Mouse (Mus musculus) MEL-GATA-1-ER (cell line): ENCODE measurements around the gene Klhl28.
A peak's percentile ranks its signal among the peaks of the same experiment; 100 is the strongest.

Experiments used
- DNase-seq: peaks from one replicate; pipeline ENCODE4 v3.0.0-alpha.2; 2012; ENCODE audit warnings: low read depth; ENCODE audit errors: extremely low read depth

Klhl28 gene

GRCm38 (mm10) chr12:64965124-64966026 lies at the start of gene Klhl28, which contains the start of gene Togaram1:
Gene Klhl28, minus strand, starts transcription at chr12:64965534.
Gene Togaram1, plus strand, starts transcription at chr12:64965804.
- peak; percentile 99 for DNase-seq

- DNase-seq: no peak
Observed at GRCm38 (mm10) chr12:65007725-65008124, 42.4 kb upstream of the Klhl28 start.

- no peak for DNase-seq
Observed at GRCm38 (mm10) chr12:64977518-64977917, 12.2 kb upstream of the Klhl28 start.

- DNase-seq: no peak
Observed at GRCm38 (mm10) chr12:64976191-64976590, 10.9 kb upstream of the Klhl28 start.

GRCm38 (mm10) chr12:64975558-64975957 lies 10.2 kb upstream of the Klhl28 start:
- peak; percentile 31 for DNase-seq

- DNase-seq: peak; percentile 22
Observed at GRCm38 (mm10) chr12:64972063-64972462, 6.7 kb upstream of the Klhl28 start.

- DNase-seq: no peak
Observed at GRCm38 (mm10) chr12:64971399-64971798, 6.1 kb upstream of the Klhl28 start.

- peak; percentile 18 for DNase-seq
Observed at GRCm38 (mm10) chr12:64968067-64968466, 2.7 kb upstream of the Klhl28 start.

GRCm38 (mm10) chr12:64967470-64967869 lies 2.1 kb upstream of the Klhl28 start:
- DNase-seq: no peak

GRCm38 (mm10) chr12:64966652-64967435 lies 1.5 kb upstream of the Klhl28 start:
- peak; percentile 33 for DNase-seq

- peak; percentile 30 for DNase-seq
Observed at GRCm38 (mm10) chr12:64966101-64966631, 832 bp upstream of the Klhl28 start.

GRCm38 (mm10) chr12:64964560-64964959 lies 774 bp downstream of the Klhl28 start:
- DNase-seq: no peak

- no peak for DNase-seq
Observed at GRCm38 (mm10) chr12:64937493-64937892, 27.8 kb downstream of the Klhl28 start.

- DNase-seq: peak; percentile 88
Observed at GRCm38 (mm10) chr12:64917578-64918471, 47.5 kb downstream of the Klhl28 start, which contains the start of gene Gm527. Gene Gm527, plus strand, starts transcription at chr12:64917906.

GRCm38 (mm10) chr12:64916735-64917134 lies 48.6 kb downstream of the Klhl28 start:
- DNase-seq: no peak

GRCm38 (mm10) chr12:64912996-64913395 lies 52.3 kb downstream of the Klhl28 start:
- no peak for DNase-seq

GRCm38 (mm10) chr12:64903186-64903585 lies 62.1 kb downstream of the Klhl28 start:
- no peak for DNase-seq

GRCm38 (mm10) chr12:64902506-64902905 lies 62.8 kb downstream of the Klhl28 start:
- no peak for DNase-seq

GRCm38 (mm10) chr12:64897060-64897730 lies 68.1 kb downstream of the Klhl28 start:
- peak; percentile 26 for DNase-seq
